Mouse (Mus musculus) midbrain, embryonic 16.5 days (tissue): Measurements from ENCODE around the gene 1700015G11Rik. TPM values are rescaled to one million over a fixed set of nuclear protein-coding genes. Genes with fewer than 3 reads are reported as not detected.

Experiments used
- ATAC-seq: fragments of 200-750 bp; cut with Nextera tagmentation; 2 replicates; pipeline ENCODE4 v1.8.0; 2017; ENCODE audit warnings: moderate TSS enrichment
- H3K27ac ChIP-seq: fragments of 300-500 bp; sonication (generic); 2 replicates; pipeline ENCODE4 v1.5.1; 2014; ENCODE audit warnings: mild to moderate bottlenecking, low read length, mixed read lengths
- H3K27me3 ChIP-seq: fragments of 300-500 bp; sonication (generic); 2 replicates; pipeline ENCODE4 v1.6.1; 2014; ENCODE audit warnings: low read depth, low read length, mixed read lengths; ENCODE audit not compliant: control insufficient read depth, insufficient read depth
- H3K36me3 ChIP-seq: fragments of 300-500 bp; sonication (generic); 2 replicates; pipeline ENCODE4 v1.6.1; 2014; ENCODE audit warnings: mild to moderate bottlenecking, low read length, moderate library complexity, mixed read lengths; ENCODE audit not compliant: control insufficient read depth, insufficient read depth
- H3K4me1 ChIP-seq: fragments of 300-500 bp; sonication (generic); 2 replicates; pipeline ENCODE4 v1.6.1; 2014; ENCODE audit warnings: mild to moderate bottlenecking, low read length, mixed read lengths; ENCODE audit not compliant: control insufficient read depth, insufficient read depth
- H3K4me2 ChIP-seq: fragments of 300-500 bp; sonication (generic); 2 replicates; pipeline ENCODE4 v1.6.1; 2014; ENCODE audit warnings: mild to moderate bottlenecking, low read length, mixed read lengths
- H3K4me3 ChIP-seq: fragments of 300-500 bp; sonication (generic); 2 replicates; pipeline ENCODE4 v1.5.1; 2014; ENCODE audit warnings: low read depth, mild to moderate bottlenecking, low read length, moderate library complexity, mixed read lengths
- H3K9ac ChIP-seq: fragments of 300-500 bp; sonication (generic); 2 replicates; pipeline ENCODE4 v1.6.1; 2014; ENCODE audit warnings: low read depth, low read length, mixed read lengths
- H3K9me3 ChIP-seq: fragments of 300-500 bp; sonication (generic); replicated peaks from 2 replicates; pipeline ENCODE4 v1.6.1; 2014; ENCODE audit warnings: mild to moderate bottlenecking, low read length, mixed read lengths; ENCODE audit not compliant: control insufficient read depth, poor library complexity, severe bottlenecking
- WGBS: fragments of 180-500 bp; shearing (Covaris S2); extraction: QIAGEN DNeasy Blood & Tissue Kit; methylation state at CpG from one replicate; pipeline ENCODE4 v1.1.7; 2014; 5-methylcytosine and 5-hydroxymethylcytosine counted together
- polyA plus RNA-seq: library from polyadenylated mRNA; unstranded; fragments of >200 nt; fragmentation: Nextera tagmentation; extraction: Ambion mirVana; gene quantifications from 2 replicates; pipeline ENCODE4 v1.2.1, GENCODE M21; 2015

The 1700015G11Rik gene
- polyA plus RNA-seq, 1 experiment from 2014 or later: not detected

GRCm38 (mm10) chr7:51973526-51973925, 42.0 kb downstream of the 1700015G11Rik start:
- H3K27ac ChIP-seq: no peak overlapping the region
- H3K9me3 ChIP-seq: no peaks in the 10 kb centered on the region
- H3K4me3 ChIP-seq: no peak overlapping the region
- H3K9ac ChIP-seq: no peak overlapping the region
- H3K36me3 ChIP-seq: no peaks in the 10 kb centered on the region
- H3K4me1 ChIP-seq: peaks cover 4% of the 10 kb centered on the region; the same call in 1 of the 2 replicates
- no peak overlapping the region for H3K4me2 ChIP-seq
- no peaks in the 10 kb centered on the region for H3K27me3 ChIP-seq
- WGBS: 64% methylated on average over 2 of the region's 2 CpGs
- ATAC-seq: no peak

GRCm38 (mm10) chr7:51973091-51973490, 42.4 kb downstream of the 1700015G11Rik start:
- H3K4me2 ChIP-seq: no peak overlapping the region
- no peak for ATAC-seq
- H3K9me3 ChIP-seq: no peaks in the 10 kb centered on the region
- H3K4me3 ChIP-seq: no peak overlapping the region
- no peak overlapping the region for H3K9ac ChIP-seq
- H3K4me1 ChIP-seq: peaks cover 4% of the 10 kb centered on the region; the same call in 1 of the 2 replicates
- H3K36me3 ChIP-seq: no peaks in the 10 kb centered on the region
- WGBS: 77% methylated on average over 5 of the region's 5 CpGs
- no peak overlapping the region for H3K27ac ChIP-seq
- no peaks in the 10 kb centered on the region for H3K27me3 ChIP-seq

GRCm38 (mm10) chr7:51972252-51972855, 43.2 kb downstream of the 1700015G11Rik start:
- ATAC-seq: peak; percentile 68
- no peak overlapping the region for H3K9ac ChIP-seq
- H3K4me1 ChIP-seq: peaks cover 4% of the 10 kb centered on the region; the same call in 1 of the 2 replicates
- H3K4me3 ChIP-seq: no peak overlapping the region
- peak overlapping the region; percentile 38; the same call in 1 of the 2 replicates for H3K27ac ChIP-seq
- no peaks in the 10 kb centered on the region for H3K27me3 ChIP-seq
- H3K4me2 ChIP-seq: no peak overlapping the region
- no peaks in the 10 kb centered on the region for H3K9me3 ChIP-seq
- 29% methylated on average over 6 of the region's 6 CpGs for WGBS
- no peaks in the 10 kb centered on the region for H3K36me3 ChIP-seq

- no peaks in the 10 kb centered on the region for H3K4me1 ChIP-seq
- H3K4me3 ChIP-seq: no peak overlapping the region
- H3K4me2 ChIP-seq: no peak overlapping the region
- no peaks in the 10 kb centered on the region for H3K36me3 ChIP-seq
- H3K27me3 ChIP-seq: no peaks in the 10 kb centered on the region
- no peak for ATAC-seq
- no peak overlapping the region for H3K9ac ChIP-seq
- H3K9me3 ChIP-seq: no peaks in the 10 kb centered on the region
- H3K27ac ChIP-seq: no peak overlapping the region
Measured at GRCm38 (mm10) chr7:51969379-51969778, 46.1 kb downstream of the 1700015G11Rik start.

- H3K9ac ChIP-seq: no peak overlapping the region
- H3K9me3 ChIP-seq: no peaks in the 10 kb centered on the region
- peaks cover 4% of the 10 kb centered on the region; the same call in 1 of the 2 replicates for H3K4me1 ChIP-seq
- 71% methylated on average over 4 of the region's 4 CpGs for WGBS
- H3K4me2 ChIP-seq: no peak overlapping the region
- H3K36me3 ChIP-seq: no peaks in the 10 kb centered on the region
- H3K4me3 ChIP-seq: no peak overlapping the region
- no peaks in the 10 kb centered on the region for H3K27me3 ChIP-seq
- no peak for ATAC-seq
- no peak overlapping the region for H3K27ac ChIP-seq
Measured at GRCm38 (mm10) chr7:51967581-51967980, 47.9 kb downstream of the 1700015G11Rik start.

- Histone ChIP-seq H3K27ac (no peak overlapping the region), H3K9me3 (no peaks in the 10 kb centered on the region), H3K27me3 (no peaks in the 10 kb centered on the region), H3K36me3 (no peaks in the 10 kb centered on the region), H3K4me3 (no peak overlapping the region), H3K4me2 (no peak overlapping the region), H3K9ac (no peak overlapping the region), H3K4me1 (peaks cover 20% of the 10 kb centered on the region)
- no peak for ATAC-seq
- 94% methylated on average over 7 of the region's 7 CpGs for WGBS
Measured at GRCm38 (mm10) chr7:51964681-51965080, 50.8 kb downstream of the 1700015G11Rik start.

- no peak overlapping the region for H3K4me2 ChIP-seq
- peak; percentile 57 for ATAC-seq
- peak overlapping the region; percentile 50 for H3K27ac ChIP-seq
- no peak overlapping the region for H3K9ac ChIP-seq
- H3K27me3 ChIP-seq: no peaks in the 10 kb centered on the region
- no peaks in the 10 kb centered on the region for H3K9me3 ChIP-seq
- H3K4me3 ChIP-seq: no peak overlapping the region
- WGBS: 48% methylated on average over 10 of the region's 10 CpGs
- no peaks in the 10 kb centered on the region for H3K36me3 ChIP-seq
- H3K4me1 ChIP-seq: peaks cover 22% of the 10 kb centered on the region
Measured at GRCm38 (mm10) chr7:51962219-51962952, 53.1 kb downstream of the 1700015G11Rik start.

Other genes with a start within 250 kb of the 1700015G11Rik start
- gene Gas2, start 153.7 kb downstream of the 1700015G11Rik start, polyA plus RNA-seq: 17.3 TPM in 2 replicates
- gene Fancf, start 153.5 kb downstream of the 1700015G11Rik start, polyA plus RNA-seq: 7.1 and 7.6 TPM in 2 replicates
- gene Svip, start 9.7 kb downstream of the 1700015G11Rik start, polyA plus RNA-seq: 21.2 and 21.9 TPM in 2 replicates